Mouse (Mus musculus) CH12.LX (cell line): Measurements from ENCODE around the gene Mrps18c.

Source experiments
- BHLHE40 ChIP-seq: IDR thresholded peaks from 2 replicates; pipeline ENCODE4 v1.6.1; 2011; ENCODE audit warnings: mild to moderate bottlenecking, low read depth, low read length, improper control_type of control experiment
- CTCF ChIP-seq, 2 experiments: IDR thresholded peaks in 1 of 2; conservative IDR thresholded peaks in 1 of 2; 2 replicates each; pipeline ENCODE4 v1.5.1; 2011 to 2012; ENCODE audit warnings: low read depth in 2 of 2, low read length in 2 of 2, improper control_type of control experiment in 1 of 2, inconsistent platforms in 1 of 2, mild to moderate bottlenecking in 1 of 2, moderate library complexity in 1 of 2
- EP300 ChIP-seq: IDR thresholded peaks from 2 replicates; pipeline ENCODE4 v1.6.1; 2011; ENCODE audit warnings: low read length, improper control_type of control experiment
- IRF4 ChIP-seq: IDR thresholded peaks from 2 replicates; pipeline ENCODE4 v1.6.1; 2014; ENCODE audit warnings: low read depth, mild to moderate bottlenecking, inconsistent platforms, low read length, improper control_type of control experiment
- MEF2A ChIP-seq: IDR thresholded peaks from 2 replicates; pipeline ENCODE4 v1.6.1; 2014; ENCODE audit warnings: low read depth, mild to moderate bottlenecking, inconsistent platforms, low read length, improper control_type of control experiment, borderline replicate concordance
- ZC3H11A ChIP-seq: IDR thresholded peaks from 2 replicates; pipeline ENCODE4 v1.6.1; 2012; ENCODE audit warnings: low read depth, mild to moderate bottlenecking, inconsistent platforms, low read length, improper control_type of control experiment

DNA sequence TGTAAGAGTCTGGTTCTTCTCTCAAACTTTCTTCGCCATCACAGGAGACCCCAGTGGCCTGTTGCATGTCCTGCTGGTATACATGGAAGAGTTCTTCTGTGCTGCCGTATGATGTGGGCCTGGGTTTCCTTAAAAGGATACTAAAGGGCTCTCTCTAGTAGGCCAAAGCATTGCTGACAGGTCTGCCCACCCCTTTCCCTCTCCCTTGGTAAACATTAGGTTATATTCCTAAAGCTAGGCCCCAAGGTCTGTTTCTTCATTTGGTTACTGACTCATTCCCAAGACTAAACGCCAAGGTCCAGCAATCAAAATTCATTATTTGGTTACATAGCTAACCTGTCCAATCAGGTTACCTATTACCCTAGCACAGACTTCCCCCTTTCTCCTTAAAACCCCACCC is 34.3 kb downstream of the Mrps18c start:
- TF ChIP-seq IRF4 (no peak), EP300 (no peak), ZC3H11A (no peak), CTCF (conservative IDR thresholded peaks at IDR 0.05 in 1 of 2, IDR thresholded peaks at IDR 0.05 in 1 of 2; ENCODE audit: low read depth in 2 of 2, low read length in 2 of 2) (no peak), BHLHE40 (no peak), MEF2A (no peak)
